Mouse (Mus musculus): ENCODE measurements around the gene Nudt12.

- TF ChIP-seq CTCF (conservative IDR thresholded peaks at IDR 0.05; ENCODE audit: low read length) (no peak), POU5F1 (IDR thresholded peaks at IDR 0.05; ENCODE audit: borderline replicate concordance, low read length) (no peak)
Observed at GRCm38 (mm10) chr17:58991275-58991674, 21.9 kb downstream of the Nudt12 start, which contains the start of gene Pdzph1.

Data from E14TG2a.4 (cell line).